Mouse (Mus musculus) heart, embryonic 10.5 days (tissue): ENCODE results near the gene Plxnb2. TPM values are rescaled to one million over a fixed set of nuclear protein-coding genes. Genes with fewer than 3 reads are reported as not detected.

Source experiments
- DNase-seq: peaks from one replicate; pipeline ENCODE4 v3.0.0-alpha.2; 2017; ENCODE audit warnings: low spot score
- H3K27ac ChIP-seq: fragments of 300-500 bp; sonication (generic); 2 replicates; pipeline ENCODE4 v1.5.1; 2016; ENCODE audit warnings: mild to moderate bottlenecking
- H3K27me3 ChIP-seq: fragments of 300-500 bp; sonication (generic); 2 replicates; pipeline ENCODE4 v1.6.1; 2016; ENCODE audit warnings: mild to moderate bottlenecking; ENCODE audit not compliant: poor library complexity, insufficient read depth, severe bottlenecking
- H3K36me3 ChIP-seq: fragments of 300-500 bp; sonication (generic); 2 replicates; pipeline ENCODE4 v1.6.1; 2016; ENCODE audit warnings: mild to moderate bottlenecking, moderate library complexity
- H3K4me1 ChIP-seq: fragments of 300-500 bp; sonication (generic); 2 replicates; pipeline ENCODE4 v1.6.1; 2016; ENCODE audit warnings: mild to moderate bottlenecking
- H3K4me3 ChIP-seq: fragments of 300-500 bp; sonication (generic); 2 replicates; pipeline ENCODE4 v1.5.1; 2016; ENCODE audit warnings: mild to moderate bottlenecking, moderate library complexity
- H3K9me3 ChIP-seq: fragments of 300-500 bp; sonication (generic); 2 replicates; pipeline ENCODE4 v1.6.1; 2016; ENCODE audit warnings: mild to moderate bottlenecking, moderate library complexity
- WGBS: fragments of 180-500 bp; shearing (Covaris S2); methylation state at CpG from one replicate; pipeline ENCODE4 v1.1.7; 2016; 5-methylcytosine and 5-hydroxymethylcytosine counted together
- polyA plus RNA-seq: library from polyadenylated mRNA; unstranded; fragments of >200 nt; fragmentation: Nextera tagmentation; extraction: Ambion mirVana; gene quantifications from 2 replicates; pipeline ENCODE4 v1.2.1, GENCODE M21; 2016

Plxnb2 gene
- polyA plus RNA-seq, 1 experiment from 2014 or later: 117 TPM

DNA sequence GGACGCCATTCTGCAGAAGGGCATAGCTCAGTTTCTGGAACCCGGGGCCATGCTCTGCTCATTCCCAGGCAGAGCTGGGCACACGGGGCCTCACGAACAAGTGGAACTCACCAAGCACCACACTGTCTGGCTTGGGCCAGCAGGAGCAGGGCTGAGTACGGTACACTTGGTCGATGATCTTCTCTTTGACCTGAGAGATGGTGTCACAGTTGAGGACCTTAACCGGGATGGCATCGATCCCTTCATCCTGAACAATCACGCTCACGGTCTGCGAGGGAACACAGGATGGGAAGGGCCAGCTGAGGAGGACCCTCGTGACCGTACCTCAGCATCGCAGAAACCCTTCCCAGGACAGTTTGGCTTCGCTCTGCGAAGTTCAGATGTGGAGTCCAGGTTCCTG, 22.1 kb downstream of the Plxnb2 start:
- Histone ChIP-seq H3K27ac (no peak overlapping the region), H3K4me3 (no peak overlapping the region), H3K36me3 (peaks cover 100% of the 10 kb centered on the region), H3K4me1 (0 out of 2 replicates have a peak, but pooled peaks cover 3% of the 10 kb centered on the region), H3K27me3 (no peaks in the 10 kb centered on the region), H3K9me3 (no peaks in the 10 kb centered on the region)
- 92% methylated on average over 16 of the region's 16 CpGs for WGBS
- no peak for DNase-seq

DNA sequence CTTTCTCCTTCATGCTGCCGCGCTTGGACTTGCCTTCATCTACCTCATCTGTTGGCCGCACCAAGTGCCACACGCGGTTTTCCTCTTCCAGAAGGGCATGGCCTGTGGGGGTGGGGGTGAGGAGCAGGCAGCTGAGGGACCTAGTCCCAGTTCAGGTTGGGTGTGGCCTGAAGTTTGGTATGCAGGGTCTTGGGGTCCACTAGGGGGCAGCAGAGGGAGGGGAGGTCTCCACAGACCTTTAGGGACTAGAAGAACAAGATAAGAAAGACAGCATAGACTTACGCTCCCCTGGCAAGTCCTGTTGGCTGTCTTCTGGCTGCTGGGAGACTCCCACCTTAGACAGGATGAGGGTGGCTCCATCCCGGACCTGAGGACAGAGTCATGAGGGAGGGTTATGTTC, 22.6 kb downstream of the Plxnb2 start:
- Histone ChIP-seq H3K36me3 (peaks cover 97% of the 10 kb centered on the region), H3K9me3 (no peaks in the 10 kb centered on the region), H3K4me1 (0 out of 2 replicates have a peak, but pooled peaks cover 3% of the 10 kb centered on the region), H3K27me3 (no peaks in the 10 kb centered on the region), H3K4me3 (no peak overlapping the region), H3K27ac (no peak overlapping the region)
- peak; percentile 89 for DNase-seq
- 54% methylated on average over 7 of the region's 7 CpGs for WGBS

DNA sequence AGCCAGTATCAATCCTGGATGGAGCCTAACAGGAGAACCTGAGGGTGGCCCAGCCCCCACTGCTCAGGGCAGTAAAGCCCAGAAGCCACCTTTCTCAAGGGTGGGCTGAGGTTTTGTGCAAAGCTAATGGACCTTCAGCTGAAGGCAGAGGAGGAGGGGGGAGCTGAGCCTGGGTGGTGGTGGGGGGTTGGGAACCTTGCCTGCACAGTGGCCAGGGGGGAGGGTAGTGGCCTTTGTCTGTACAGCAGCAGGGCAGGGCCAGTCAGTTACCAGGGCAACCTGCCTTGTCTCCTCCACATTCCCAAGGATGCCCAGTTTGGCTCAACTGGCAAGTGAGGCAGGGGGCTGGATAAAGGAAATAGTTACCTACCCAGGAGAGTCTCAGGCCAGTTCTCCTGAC, 28.3 kb downstream of the Plxnb2 start:
- Histone ChIP-seq H3K9me3 (no peaks in the 10 kb centered on the region), H3K27ac (no peak overlapping the region), H3K36me3 (peaks cover 41% of the 10 kb centered on the region), H3K4me1 (peaks cover 26% of the 10 kb centered on the region), H3K4me3 (no peak overlapping the region), H3K27me3 (peaks cover 32% of the 10 kb centered on the region)
- no peak for DNase-seq

DNA sequence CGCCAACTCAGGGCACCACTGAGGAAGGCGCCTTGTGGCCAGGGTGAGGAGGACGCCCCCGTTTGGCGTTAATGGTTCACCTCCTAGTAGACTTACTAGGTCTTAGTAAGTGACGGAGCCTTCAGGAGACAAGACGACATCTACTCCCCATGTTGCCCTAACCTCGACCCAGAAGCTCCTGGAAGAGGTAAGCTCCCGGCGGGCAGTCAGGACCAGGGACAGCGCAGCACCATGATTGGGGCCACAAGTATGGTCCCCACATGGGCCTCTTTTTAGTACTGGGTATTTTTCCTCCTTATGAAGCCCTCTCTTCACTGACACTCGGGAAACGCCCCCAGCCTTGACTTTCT, 30.6 kb downstream of the Plxnb2 start:
- Histone ChIP-seq H3K4me1 (peaks cover 40% of the 10 kb centered on the region), H3K36me3 (peaks cover 18% of the 10 kb centered on the region), H3K9me3 (no peaks in the 10 kb centered on the region), H3K4me3 (peak overlapping the region; percentile 84), H3K27me3 (peaks cover 55% of the 10 kb centered on the region), H3K27ac (no peak overlapping the region)
- 2% methylated on average over 13 of the region's 13 CpGs for WGBS
- no peak for DNase-seq

DNA sequence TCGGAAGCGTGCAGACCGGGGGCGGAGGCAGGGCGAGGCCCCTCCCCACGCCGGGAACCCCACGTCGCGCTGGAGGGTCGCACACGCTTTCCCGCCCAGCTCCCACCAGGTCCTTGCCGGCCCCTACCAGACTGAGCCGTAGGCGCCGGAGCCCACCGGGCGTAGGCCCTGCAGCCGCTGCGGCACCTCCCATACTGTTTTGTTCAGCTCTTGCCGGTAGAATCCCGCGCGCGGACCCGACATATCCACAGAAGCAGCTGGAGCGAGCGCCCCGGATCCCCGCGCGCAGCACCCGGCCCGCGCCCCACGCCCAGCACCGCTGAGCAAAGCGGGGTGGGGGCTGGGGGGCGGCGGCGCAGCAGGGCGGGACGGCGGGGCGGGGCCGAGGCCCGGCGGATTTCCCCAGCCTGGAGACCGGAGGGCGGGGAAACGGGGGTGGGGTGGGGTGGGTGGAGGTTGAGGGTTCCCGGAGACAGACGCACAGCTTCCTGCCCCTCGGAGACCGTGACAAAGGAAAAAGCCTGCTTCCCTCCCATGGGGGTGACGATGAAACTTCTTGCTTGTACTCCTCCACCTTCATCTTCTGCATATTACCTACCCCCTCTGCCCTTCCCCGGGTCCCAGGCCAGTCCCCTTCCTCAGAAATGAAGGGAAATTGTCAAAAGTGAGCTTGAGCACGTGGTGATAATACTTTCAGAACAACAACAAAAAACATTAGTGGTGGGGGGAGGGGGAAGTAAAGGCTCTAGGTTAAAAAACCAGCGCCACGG, 31.1 kb downstream of the Plxnb2 start, which contains the start of gene Mapk11:
Gene Mapk11 (minus strand): TSS at position 358 of the 770 bp plus-strand sequence.
- Histone ChIP-seq H3K4me3 (peak within 1 kb of the TSS; percentile 84), H3K27ac (peak within 1 kb of the TSS; percentile 81), H3K36me3 (peaks cover 12% of the 10 kb centered on the region), H3K27me3 (peaks cover 61% of the 10 kb centered on the region), H3K9me3 (no peaks in the 10 kb centered on the region), H3K4me1 (peaks cover 40% of the 10 kb centered on the region)
- 1% methylated on average over 61 of the region's 61 CpGs for WGBS
- DNase-seq: no peak

DNA sequence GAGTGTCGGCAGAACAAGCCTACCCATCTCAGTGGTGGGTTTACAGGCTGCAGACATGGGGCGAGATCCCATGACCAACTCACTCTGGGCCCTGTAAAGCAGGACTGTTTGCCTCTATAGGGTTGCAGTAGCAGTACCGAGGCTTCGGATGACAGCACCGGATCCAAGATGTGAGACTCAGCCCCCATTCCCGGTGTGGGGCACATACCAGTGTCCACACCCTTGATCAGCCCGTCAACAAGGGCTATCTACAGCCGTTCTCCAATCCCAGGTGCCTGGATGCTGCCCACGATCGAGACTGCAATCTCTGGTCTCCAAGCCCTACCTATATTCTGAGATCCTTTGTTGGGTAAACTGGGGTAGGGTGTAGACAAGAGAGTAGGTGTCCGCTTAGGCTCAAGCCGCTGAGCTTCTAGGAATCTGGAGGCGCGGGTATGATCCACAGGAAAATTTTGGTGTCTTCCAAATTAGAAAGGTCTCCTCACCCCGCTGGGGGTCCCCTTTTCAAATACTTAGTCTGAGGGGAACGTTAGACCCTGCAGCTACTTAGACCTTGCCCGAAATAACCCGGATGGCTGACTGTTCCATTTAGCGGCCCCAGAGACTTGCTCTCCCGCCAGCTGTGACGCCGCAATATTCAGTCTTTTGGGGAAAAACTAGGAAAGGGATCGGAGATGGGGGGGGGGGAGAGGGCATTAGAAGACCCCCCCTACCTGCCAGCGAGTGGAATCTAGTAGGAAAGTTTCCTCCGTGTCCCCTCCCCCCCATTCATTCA, 31.9 kb downstream of the Plxnb2 start:
- WGBS: 9% methylated on average over 25 of the region's 25 CpGs
- Histone ChIP-seq H3K4me3 (peak overlapping the region; percentile 84), H3K36me3 (peaks cover 5% of the 10 kb centered on the region), H3K9me3 (no peaks in the 10 kb centered on the region), H3K4me1 (peaks cover 40% of the 10 kb centered on the region), H3K27me3 (peaks cover 68% of the 10 kb centered on the region), H3K27ac (peak overlapping the region; percentile 81)
- DNase-seq: no peak

DNA sequence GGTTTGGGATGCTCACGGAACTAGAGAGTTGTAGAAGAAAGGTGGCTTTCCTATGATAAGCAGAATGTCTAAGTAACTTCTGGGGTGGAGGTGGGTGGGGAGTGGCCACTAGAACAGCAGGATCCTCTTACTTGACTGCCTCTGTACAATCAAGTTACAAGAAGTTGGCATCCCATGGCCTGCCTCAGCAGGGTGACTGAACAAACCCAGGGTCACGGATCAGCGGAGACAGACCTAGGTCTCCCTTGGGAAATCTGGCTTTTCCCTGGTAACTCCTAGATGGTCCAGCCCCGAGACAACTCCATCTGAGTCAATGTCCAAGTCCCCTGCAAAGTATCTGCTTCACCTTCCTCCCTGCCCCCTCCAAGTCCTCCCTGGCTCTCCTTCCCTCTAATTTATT, 32.7 kb downstream of the Plxnb2 start:
- H3K4me3 ChIP-seq: 0 out of 2 replicates have a peak overlapping the region, but pooled peaks have one; percentile 44
- H3K27ac ChIP-seq: no peak overlapping the region
- 57% methylated on average over 4 of the region's 4 CpGs for WGBS

DNA sequence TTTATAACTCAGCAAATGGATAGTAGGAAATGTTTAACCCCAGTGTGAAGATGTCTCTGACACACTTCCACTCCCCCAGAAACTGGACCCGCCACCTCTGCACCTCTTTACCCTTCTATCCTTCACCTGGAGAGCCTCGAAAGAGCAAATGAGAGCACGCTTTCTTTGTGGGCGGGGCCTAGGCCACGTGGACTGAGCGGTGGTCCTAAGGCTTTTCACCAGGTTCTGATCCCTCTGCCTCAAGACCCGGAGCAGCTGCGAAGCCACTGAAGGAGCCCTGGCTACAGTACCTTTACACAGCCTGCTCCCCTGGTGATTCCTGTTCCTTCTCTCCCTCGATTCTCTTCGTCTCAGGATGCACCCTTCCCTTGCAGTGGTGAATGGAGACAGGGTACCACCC, 33.1 kb downstream of the Plxnb2 start:
- H3K36me3 ChIP-seq: no peaks in the 10 kb centered on the region
- no peaks in the 10 kb centered on the region for H3K9me3 ChIP-seq
- no peak overlapping the region for H3K27ac ChIP-seq
- peaks cover 80% of the 10 kb centered on the region for H3K27me3 ChIP-seq
- 0 out of 2 replicates have a peak overlapping the region, but pooled peaks have one; percentile 44 for H3K4me3 ChIP-seq
- WGBS: 24% methylated on average over 10 of the region's 10 CpGs
- H3K4me1 ChIP-seq: peaks cover 41% of the 10 kb centered on the region
- no peak for DNase-seq

More for the DNA sequence above, 32.7 kb downstream of the Plxnb2 start:
- Histone ChIP-seq H3K36me3 (no peaks in the 10 kb centered on the region), H3K9me3 (no peaks in the 10 kb centered on the region), H3K27me3 (peaks cover 76% of the 10 kb centered on the region), H3K4me1 (peaks cover 40% of the 10 kb centered on the region)
- DNase-seq: no peak

DNA sequence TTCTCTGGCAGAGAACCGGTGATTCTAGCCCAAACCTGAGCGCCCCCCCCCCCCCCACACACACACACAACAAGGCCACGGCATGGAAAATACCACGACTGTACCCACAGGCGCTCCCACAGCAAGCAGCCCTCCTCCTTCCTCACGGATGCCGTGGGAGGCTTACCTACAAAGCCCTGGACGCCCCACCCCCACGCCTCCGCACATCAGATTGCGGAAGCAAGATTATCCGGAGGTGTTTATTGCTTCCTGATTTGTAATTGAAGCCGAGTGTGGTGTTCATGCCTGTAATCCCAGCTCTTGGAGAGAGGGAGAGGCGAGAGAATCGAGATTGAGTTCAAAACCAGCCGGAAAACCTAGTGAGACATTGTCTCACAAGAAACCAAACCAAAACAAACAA, 33.6 kb downstream of the Plxnb2 start:
- Histone ChIP-seq H3K27ac (no peak overlapping the region), H3K27me3 (peaks cover 84% of the 10 kb centered on the region), H3K4me3 (peak overlapping the region; percentile 44), H3K9me3 (no peaks in the 10 kb centered on the region), H3K36me3 (no peaks in the 10 kb centered on the region), H3K4me1 (peaks cover 44% of the 10 kb centered on the region)
- DNase-seq: no peak
- 12% methylated on average over 16 of the region's 16 CpGs for WGBS

DNA sequence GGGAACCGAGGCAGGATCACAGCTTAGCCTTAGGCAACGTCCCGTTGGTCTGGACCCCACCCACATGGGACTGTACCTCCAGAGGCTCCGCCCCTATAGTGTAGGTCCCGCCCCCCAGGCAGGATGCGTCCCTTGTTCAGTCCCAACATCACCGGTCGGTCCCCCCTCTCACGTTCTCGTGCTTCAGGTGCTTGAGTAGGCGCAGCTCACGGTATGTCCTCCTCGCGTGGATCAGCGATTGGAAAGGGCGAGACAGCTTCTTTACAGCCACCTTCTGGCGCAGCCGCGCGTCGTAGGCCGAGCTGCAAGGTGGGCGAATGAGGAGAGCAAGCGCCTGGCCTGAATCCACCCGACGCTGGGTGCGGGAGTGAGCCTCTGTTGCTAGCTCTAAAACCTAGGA, 34.1 kb downstream of the Plxnb2 start:
- Histone ChIP-seq H3K36me3 (no peaks in the 10 kb centered on the region), H3K4me1 (peaks cover 47% of the 10 kb centered on the region), H3K4me3 (peak overlapping the region; percentile 44), H3K27ac (0 out of 2 replicates have a peak overlapping the region, but pooled peaks have one; percentile 5), H3K9me3 (no peaks in the 10 kb centered on the region), H3K27me3 (peaks cover 89% of the 10 kb centered on the region)
- 2% methylated on average over 27 of the region's 27 CpGs for WGBS
- DNase-seq: no peak

DNA sequence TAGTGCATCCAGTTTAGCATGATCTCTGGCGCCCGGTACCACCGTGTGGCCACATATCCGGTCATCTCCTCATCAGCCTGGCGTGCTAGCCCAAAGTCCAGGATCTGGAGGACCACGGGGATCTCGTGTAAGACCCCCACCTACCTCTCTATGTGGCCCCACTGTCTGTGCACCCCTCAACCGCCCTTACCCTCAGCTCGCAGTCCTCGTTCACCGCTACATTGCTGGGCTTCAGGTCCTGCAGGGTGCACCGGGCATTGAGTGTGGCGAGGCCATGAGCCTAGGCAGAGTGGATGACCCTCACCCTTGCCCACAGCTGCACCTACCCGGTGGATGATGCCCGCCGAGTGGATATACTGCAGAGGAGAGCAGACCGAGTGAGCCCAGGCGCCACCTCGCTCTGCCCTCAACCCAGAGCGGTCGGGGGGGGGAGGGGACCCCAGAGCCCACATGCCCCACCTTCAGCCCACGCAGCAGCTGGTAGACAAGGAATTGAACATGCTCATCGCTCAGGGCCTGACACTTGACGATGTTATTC, 34.7 kb downstream of the Plxnb2 start:
- H3K4me1 ChIP-seq: peaks cover 53% of the 10 kb centered on the region
- H3K4me3 ChIP-seq: peak overlapping the region; percentile 8; the same call in 1 of the 2 replicates
- 63% methylated on average over 24 of the region's 24 CpGs for WGBS
- no peaks in the 10 kb centered on the region for H3K36me3 ChIP-seq
- H3K27ac ChIP-seq: no peak overlapping the region
- H3K27me3 ChIP-seq: peaks cover 96% of the 10 kb centered on the region
- no peak for DNase-seq
- no peaks in the 10 kb centered on the region for H3K9me3 ChIP-seq

DNA sequence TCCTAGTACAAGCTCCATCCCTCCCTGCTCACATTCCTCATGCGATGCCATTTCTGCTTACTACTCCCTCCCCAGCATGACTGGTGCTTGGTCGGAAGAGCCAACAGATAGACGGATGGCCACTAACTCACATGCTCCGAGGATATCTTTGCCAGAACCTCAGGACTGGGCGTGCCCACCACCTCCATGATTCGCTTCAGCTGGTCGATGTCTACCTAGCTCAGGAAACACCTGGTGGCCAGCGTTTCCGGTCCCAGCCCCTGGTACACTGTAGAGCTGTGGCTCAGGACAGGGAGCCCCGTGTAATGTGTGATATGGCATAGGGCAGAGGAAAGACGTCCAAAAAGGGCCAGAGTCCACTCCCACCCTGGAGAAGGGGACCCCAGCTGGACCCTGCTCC, 35.6 kb downstream of the Plxnb2 start:
- Histone ChIP-seq H3K27ac (no peak overlapping the region), H3K27me3 (peaks cover 100% of the 10 kb centered on the region), H3K36me3 (no peaks in the 10 kb centered on the region), H3K4me3 (no peak overlapping the region), H3K4me1 (peaks cover 55% of the 10 kb centered on the region), H3K9me3 (no peaks in the 10 kb centered on the region)
- 80% methylated on average over 11 of the region's 11 CpGs for WGBS
- no peak for DNase-seq

DNA sequence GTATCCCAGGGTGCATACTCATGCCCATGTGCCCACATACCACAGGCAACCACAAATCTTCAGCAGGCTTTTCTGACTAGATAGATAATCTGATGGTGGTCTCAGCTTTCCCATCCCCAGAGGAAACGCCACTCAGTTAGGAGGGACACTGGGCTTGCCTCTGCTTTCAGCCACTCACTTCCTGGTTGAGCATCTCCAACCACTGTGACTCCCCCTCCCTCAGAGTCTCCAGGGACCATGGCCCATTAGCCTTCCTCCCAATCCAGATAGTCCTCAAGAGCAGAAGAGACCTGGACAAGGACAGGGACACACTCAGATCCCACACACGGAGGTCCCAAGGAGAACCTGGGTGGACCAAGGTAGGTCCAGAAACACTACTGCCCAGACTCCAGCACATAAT, 37.5 kb downstream of the Plxnb2 start:
- H3K27me3 ChIP-seq: peaks cover 93% of the 10 kb centered on the region
- H3K36me3 ChIP-seq: 0 out of 2 replicates have a peak, but pooled peaks cover 4% of the 10 kb centered on the region
- no peaks in the 10 kb centered on the region for H3K9me3 ChIP-seq
- no peak for DNase-seq
- no peak overlapping the region for H3K4me3 ChIP-seq
- H3K4me1 ChIP-seq: peaks cover 54% of the 10 kb centered on the region
- WGBS: 64% methylated on average over 2 of the region's 2 CpGs
- H3K27ac ChIP-seq: no peak overlapping the region
